Mouse (Mus musculus): Measurements from ENCODE around the gene Tecr. TPM values are rescaled to one million over a fixed set of nuclear protein-coding genes. Genes with fewer than 3 reads are reported as not detected.

Tecr gene
- polyA plus RNA-seq, 1 experiment = 779 TPM

GRCm38 (mm10) chr8:83567668-83568067 lies 40.1 kb downstream of the Tecr start:
- DNase-seq (ENCODE audit: extremely low spot score in 1 of 2, low spot score in 1 of 2) = no peak

GRCm38 (mm10) chr8:83566469-83567395 lies 41.0 kb downstream of the Tecr start, which contains the start of gene Ndufb7:
TSS of gene Ndufb7 (plus strand) at chr8:83566671.
- DNase-seq (ENCODE audit: extremely low spot score in 1 of 2, low spot score in 1 of 2) = peak; percentile 92 to 99

- no peak for DNase-seq (ENCODE audit: extremely low spot score in 1 of 2, low spot score in 1 of 2)
Observed at GRCm38 (mm10) chr8:83565731-83566375, 41.9 kb downstream of the Tecr start.

- DNase-seq (ENCODE audit: extremely low spot score in 1 of 2, low spot score in 1 of 2) = no peak
Observed at GRCm38 (mm10) chr8:83563246-83563645, 44.5 kb downstream of the Tecr start.

GRCm38 (mm10) chr8:83562669-83563068 lies 45.1 kb downstream of the Tecr start:
- DNase-seq (ENCODE audit: extremely low spot score in 1 of 2, low spot score in 1 of 2) = no peak

GRCm38 (mm10) chr8:83535736-83536135 lies 72.0 kb downstream of the Tecr start, which contains the start of gene Olfr370:
TSS of gene Olfr370 (plus strand) at chr8:83535780.
- no peak for DNase-seq (ENCODE audit: extremely low spot score in 1 of 2, low spot score in 1 of 2)

GRCm38 (mm10) chr8:83534802-83535201 lies 73.0 kb downstream of the Tecr start:
- no peak for DNase-seq (ENCODE audit: extremely low spot score in 1 of 2, low spot score in 1 of 2)

Other genes starting within 250 kb of the Tecr start
- gene Clgn, start 218.1 kb downstream of the Tecr start, polyA plus RNA-seq (2012; rRNA removed) = 8.9 and 9.2 TPM in 2 replicates
- 264 and 324 TPM in 2 replicates for gene Scoc, start 149.6 kb downstream of the Tecr start, polyA plus RNA-seq (2012; rRNA removed)
- gene Olfr370, start 72.2 kb downstream of the Tecr start, polyA plus RNA-seq (2012; rRNA removed) = not detected in 2 replicates
- 324 and 374 TPM in 2 replicates for gene Ndufb7, start 41.3 kb downstream of the Tecr start, polyA plus RNA-seq (2012; rRNA removed)
- 37.9 TPM in 2 replicates for gene Dnajb1, start 222 bp upstream of the Tecr start, polyA plus RNA-seq (2012; rRNA removed)
- 86.3 and 90.2 TPM in 2 replicates for gene Gipc1, start 44.7 kb upstream of the Tecr start, polyA plus RNA-seq (2012; rRNA removed)
- 2.2 TPM in 2 replicates for gene Ptger1, start 58.7 kb upstream of the Tecr start, polyA plus RNA-seq (2012; rRNA removed)
- gene Pkn1, start 91.2 kb upstream of the Tecr start, polyA plus RNA-seq (2012; rRNA removed) = 51.9 and 61.9 TPM in 2 replicates
- gene Ddx39, start 107.2 kb upstream of the Tecr start, polyA plus RNA-seq (2012; rRNA removed) = 27.2 and 30.6 TPM in 2 replicates
- gene Adgre5, start 133.4 kb upstream of the Tecr start, polyA plus RNA-seq (2012; rRNA removed) = 21.8 and 23.0 TPM in 2 replicates

Measured in frontal cortex, adult 2 months (tissue).